Comparison of ENCODE assay signal across 9 mouse cellular contexts in the genomic region with DNA sequence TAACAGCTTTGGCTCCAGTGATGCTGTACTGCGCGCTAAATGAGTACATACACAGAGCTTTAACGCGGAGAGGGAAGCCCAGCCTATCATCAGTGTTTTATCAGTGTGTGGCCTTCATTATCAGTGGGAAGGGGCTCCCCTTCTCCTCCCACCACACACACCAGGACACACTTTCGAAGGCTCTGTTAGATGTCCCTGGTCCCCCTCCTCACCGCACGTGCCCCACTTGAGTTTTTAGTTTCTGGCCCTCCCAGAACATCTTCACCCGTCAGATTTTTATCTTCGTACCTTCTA. TPM values are rescaled to one million over a fixed set of nuclear protein-coding genes. Genes with fewer than 3 reads are reported as not detected.
A peak's percentile ranks its signal among the peaks of the same experiment; 100 is the strongest.
DNase-seq lines count a peak whose midpoint lies in the region; ATAC-seq and TF ChIP-seq lines count a peak whose summit lies in the region.
"Had no signal": no experiment of that assay in that cellular context is flagged by ENCODE, and none has a peak within 500 bp of the region (broad histone marks: within the 10 kb centered on the region; RNA-seq: fewer than 3 reads in every experiment).

No protein-coding gene starts in this region.

- peak overlapping the region; percentile 83 for H3K4me2 ChIP-seq in heart, embryonic 16.5 days (ENCODE audit: low read depth, low read length)
- H3K4me2 ChIP-seq in forebrain, embryonic 15.5 days (replicated peaks), result peak overlapping the region; percentile 84
- peak overlapping the region; percentile 96 for H3K4me2 ChIP-seq in liver, postnatal 0 days (ENCODE audit: low read depth, low read length)

- no peak for TF ChIP-seq EP300 in liver, postnatal 0 days (IDR thresholded peaks at IDR 0.05; ENCODE audit: low read depth)

- no peaks in the 10 kb centered on the region for H3K36me3 ChIP-seq in heart, embryonic 16.5 days (ENCODE audit: control insufficient read depth, insufficient read depth)
- peaks cover 44% of the 10 kb centered on the region for H3K36me3 ChIP-seq in G1E (replicated peaks)
- H3K36me3 ChIP-seq in forebrain, embryonic 15.5 days, result no peaks in the 10 kb centered on the region
- 0 out of 2 replicates have a peak, but pooled peaks cover 4% of the 10 kb centered on the region for H3K36me3 ChIP-seq in liver, postnatal 0 days (replicated peaks; ENCODE audit: insufficient read depth, low read length)

- no peak for ATAC-seq in heart, embryonic 16.5 days (replicated peaks; ENCODE audit: extremely low read depth, insufficient read depth, low FRiP score)
- ATAC-seq in G1E (ENCODE audit: extremely low read depth, insufficient number of reproducible peaks, low FRiP score, poor library complexity, severe bottlenecking), result no peak
- ATAC-seq in forebrain, embryonic 15.5 days (replicated peaks), result peak; percentile 3; the same call in 1 of the 2 replicates
- no peak for ATAC-seq in liver, postnatal 0 days
- ATAC-seq in granulocyte monocyte progenitor cell, adult 5-6 weeks (replicated peaks; ENCODE audit: poor library complexity, severe bottlenecking), result no peak

- H3K4me3 ChIP-seq in heart, embryonic 16.5 days (ENCODE audit: low read length), result peak overlapping the region; percentile 78
- peak overlapping the region; percentile 76 for H3K4me3 ChIP-seq in G1E (ENCODE audit: low read depth, low read length)
- H3K4me3 ChIP-seq in forebrain, embryonic 15.5 days, result peak overlapping the region; percentile 60
- peak overlapping the region; percentile 79 for H3K4me3 ChIP-seq in liver, postnatal 0 days (ENCODE audit: low read depth, low read length)

- WGBS in heart, embryonic 16.5 days, result 8% methylated on average over 9 of the region's 9 CpGs
- WGBS in forebrain, embryonic 15.5 days, result 12% methylated on average over 9 of the region's 9 CpGs
- 13% methylated on average over 9 of the region's 9 CpGs for WGBS in liver, postnatal 0 days (ENCODE audit: insufficient replicate concordance)

- no peaks in the 10 kb centered on the region for H3K27me3 ChIP-seq in heart, embryonic 16.5 days (ENCODE audit: control insufficient read depth, insufficient read depth, low read length)
- no peaks in the 10 kb centered on the region for H3K27me3 ChIP-seq in G1E (ENCODE audit: insufficient read depth, low read length)
- H3K27me3 ChIP-seq in forebrain, embryonic 15.5 days, result no peaks in the 10 kb centered on the region
- H3K27me3 ChIP-seq in liver, postnatal 0 days (ENCODE audit: insufficient read depth, low read length), result no peaks in the 10 kb centered on the region

- no peak for TF ChIP-seq CTCF in G1E (IDR thresholded peaks at IDR 0.05; ENCODE audit: low read depth, low read length)
- TF ChIP-seq CTCF in liver, postnatal 0 days (IDR thresholded peaks at IDR 0.05; ENCODE audit: low read depth), result no peak

- H3K27ac ChIP-seq in heart, embryonic 16.5 days (ENCODE audit: low read length), result no peak overlapping the region; the same call in none of the 2 replicates
- peak overlapping the region; percentile 85 for H3K27ac ChIP-seq in forebrain, embryonic 15.5 days (replicated peaks)
- peak overlapping the region; percentile 79 for H3K27ac ChIP-seq in liver, postnatal 0 days (ENCODE audit: low read depth)

- DNase-seq in heart, postnatal 4 days, result no peak
- DNase-seq in G1E (ENCODE audit: low spot score), result no peak
- DNase-seq in liver, postnatal 0 days, result no peak
- DNase-seq in thymus, postnatal 14 days, result no peak
- DNase-seq in urinary bladder, postnatal 10 days (ENCODE audit: low spot score), result no peak

- H3K9ac ChIP-seq in heart, embryonic 16.5 days (ENCODE audit: low read length), result peak overlapping the region; percentile 86
- peak overlapping the region; percentile 71 for H3K9ac ChIP-seq in forebrain, embryonic 15.5 days (replicated peaks)
- peak overlapping the region; percentile 72 for H3K9ac ChIP-seq in liver, postnatal 0 days (replicated peaks)

- H3K4me1 ChIP-seq in heart, embryonic 16.5 days (ENCODE audit: control insufficient read depth, insufficient read depth, low read length), result peaks cover 43% of the 10 kb centered on the region
- H3K4me1 ChIP-seq in G1E (ENCODE audit: insufficient read depth, low read depth, low read length), result peaks cover 58% of the 10 kb centered on the region
- H3K4me1 ChIP-seq in forebrain, embryonic 15.5 days, result peaks cover 41% of the 10 kb centered on the region
- peaks cover 44% of the 10 kb centered on the region for H3K4me1 ChIP-seq in liver, postnatal 0 days (ENCODE audit: insufficient read depth)

- H3K9me3 ChIP-seq in heart, embryonic 16.5 days (replicated peaks; ENCODE audit: control insufficient read depth, low read length), result no peaks in the 10 kb centered on the region
- no peaks in the 10 kb centered on the region for H3K9me3 ChIP-seq in G1E (replicated peaks)
- H3K9me3 ChIP-seq in forebrain, embryonic 15.5 days, result no peaks in the 10 kb centered on the region
- no peaks in the 10 kb centered on the region for H3K9me3 ChIP-seq in liver, postnatal 0 days (ENCODE audit: low read length)

RNA-seq across cellular contexts. Expression of gene Samd4b, which starts 0.7 kb away (rescaled TPM):
- 16.0 and 20.6 TPM in 2 replicates for polyA plus RNA-seq in heart, embryonic 16.5 days (2015; fragmentation: Nextera tagmentation; extraction: Ambion mirVana)
- total RNA-seq in heart, postnatal 4 days (2021), result 10 to 100 TPM; 49.2 to 50.5 TPM
- total RNA-seq in G1E (2014; fragmentation: Nextera tagmentation) (62.7 and 75.9 TPM in 2 replicates), G1E (2017) (3.8 and 4.4 TPM in 2 replicates)
- 88.8 and 104 TPM in 2 replicates for polyA plus RNA-seq in G1E (2012)
- 24.3 and 25.7 TPM in 2 replicates for polyA plus RNA-seq in forebrain, embryonic 15.5 days (2015; fragmentation: Nextera tagmentation; extraction: Ambion mirVana)
- polyA plus RNA-seq in liver, postnatal 0 days (2015; fragmentation: Nextera tagmentation; extraction: Ambion mirVana), result 3.5 and 4.3 TPM in 2 replicates
- total RNA-seq in granulocyte monocyte progenitor cell, adult 5-6 weeks (2014; fragmentation: Nextera tagmentation), result 17.5 and 25.0 TPM in 2 replicates
- 3.4 and 3.9 TPM in 2 replicates for total RNA-seq in granulocyte monocyte progenitor cell, adult 5-6 weeks (2017)

RNA-seq across cellular contexts. Expression of gene Pak4, which starts 0.8 kb away (rescaled TPM):
- polyA plus RNA-seq in heart, embryonic 16.5 days (2015; fragmentation: Nextera tagmentation; extraction: Ambion mirVana), result 25.1 and 30.0 TPM in 2 replicates
- total RNA-seq in heart, postnatal 4 days (2021), result 10 to 100 TPM; 21.6 to 22.1 TPM
- 13.2 and 16.0 TPM in 2 replicates for total RNA-seq in G1E (2014; fragmentation: Nextera tagmentation)
- total RNA-seq in G1E (2017), result 5.6 and 6.4 TPM in 2 replicates
- 72.6 and 85.1 TPM in 2 replicates for polyA plus RNA-seq in G1E (2012)
- polyA plus RNA-seq in forebrain, embryonic 15.5 days (2015; fragmentation: Nextera tagmentation; extraction: Ambion mirVana), result 28.9 and 30.0 TPM in 2 replicates
- polyA plus RNA-seq in liver, postnatal 0 days (2015; fragmentation: Nextera tagmentation; extraction: Ambion mirVana), result 5.3 and 6.2 TPM in 2 replicates
- total RNA-seq in granulocyte monocyte progenitor cell, adult 5-6 weeks (2014; fragmentation: Nextera tagmentation), result 3.2 and 3.7 TPM in 2 replicates
- 3.4 and 6.4 TPM in 2 replicates for total RNA-seq in granulocyte monocyte progenitor cell, adult 5-6 weeks (2017)

RNA-seq across cellular contexts. Expression of gene Acp7, which starts 33.9 kb away (rescaled TPM):
- not detected in 2 replicates for polyA plus RNA-seq in heart, embryonic 16.5 days (2015; fragmentation: Nextera tagmentation; extraction: Ambion mirVana)
- total RNA-seq in heart, postnatal 4 days (2021), result not detected
- total RNA-seq in G1E (2014; fragmentation: Nextera tagmentation) (not detected in 2 replicates), G1E (2017) (0.11 TPM in 1 of 2 replicates, not detected in the other)
- polyA plus RNA-seq in G1E (2012), result not detected in 2 replicates
- polyA plus RNA-seq in forebrain, embryonic 15.5 days (2015; fragmentation: Nextera tagmentation; extraction: Ambion mirVana), result not detected in 2 replicates
- not detected in 2 replicates for polyA plus RNA-seq in liver, postnatal 0 days (2015; fragmentation: Nextera tagmentation; extraction: Ambion mirVana)
- not detected in 2 replicates for total RNA-seq in granulocyte monocyte progenitor cell, adult 5-6 weeks (2014; fragmentation: Nextera tagmentation)
- total RNA-seq in granulocyte monocyte progenitor cell, adult 5-6 weeks (2017), result not detected in 2 replicates

RNA-seq across cellular contexts. Expression of gene Nccrp1, which starts 50.2 kb away (rescaled TPM):
- not detected in 2 replicates for polyA plus RNA-seq in heart, embryonic 16.5 days (2015; fragmentation: Nextera tagmentation; extraction: Ambion mirVana)
- total RNA-seq in heart, postnatal 4 days (2021), result not detected
- not detected in 2 replicates for total RNA-seq in G1E (2014; fragmentation: Nextera tagmentation)
- not detected in 2 replicates for total RNA-seq in G1E (2017)
- polyA plus RNA-seq in G1E (2012), result 0.07 TPM in 1 of 2 replicates, not detected in the other
- polyA plus RNA-seq in forebrain, embryonic 15.5 days (2015; fragmentation: Nextera tagmentation; extraction: Ambion mirVana), result not detected in 2 replicates
- not detected in 2 replicates for polyA plus RNA-seq in liver, postnatal 0 days (2015; fragmentation: Nextera tagmentation; extraction: Ambion mirVana)
- total RNA-seq in granulocyte monocyte progenitor cell, adult 5-6 weeks (2014; fragmentation: Nextera tagmentation), result not detected in 2 replicates
- total RNA-seq in granulocyte monocyte progenitor cell, adult 5-6 weeks (2017), result not detected in 2 replicates

RNA-seq across cellular contexts. Expression of gene Sycn, which starts 56.5 kb away (rescaled TPM):
- not detected in 2 replicates for polyA plus RNA-seq in heart, embryonic 16.5 days (2015; fragmentation: Nextera tagmentation; extraction: Ambion mirVana)
- total RNA-seq in heart, postnatal 4 days (2021), result not detected
- not detected in 2 replicates for total RNA-seq in G1E (2014; fragmentation: Nextera tagmentation)
- total RNA-seq in G1E (2017), result not detected in 2 replicates
- polyA plus RNA-seq in G1E (2012), result not detected in 2 replicates
- polyA plus RNA-seq in forebrain, embryonic 15.5 days (2015; fragmentation: Nextera tagmentation; extraction: Ambion mirVana), result not detected in 2 replicates
- 1.3 and 7.7 TPM in 2 replicates for polyA plus RNA-seq in liver, postnatal 0 days (2015; fragmentation: Nextera tagmentation; extraction: Ambion mirVana)
- total RNA-seq in granulocyte monocyte progenitor cell, adult 5-6 weeks (2014; fragmentation: Nextera tagmentation), result not detected in 2 replicates
- not detected in 2 replicates for total RNA-seq in granulocyte monocyte progenitor cell, adult 5-6 weeks (2017)
- total RNA-seq: layer of hippocampus, postnatal 10 days had no signal
